Mouse (Mus musculus) ovary, postnatal 14 days (tissue): ENCODE data around the gene Dhcr7.
A peak's percentile ranks its signal among the peaks of the same experiment; 100 is the strongest.

Experiments
- DNase-seq: peaks from one replicate; pipeline ENCODE4 v3.0.0; 2022; ENCODE audit warnings: low spot score

Gene Dhcr7

GRCm38 (mm10) chr7:143822375-143823265 is at the start of gene Dhcr7, which contains the start of gene Nadsyn1:
Gene Dhcr7 (plus strand): TSS chr7:143823145.
Gene Nadsyn1 (minus strand): TSS chr7:143822849.
- peak; percentile 98 for DNase-seq

GRCm38 (mm10) chr7:143776137-143776536 is 46.8 kb upstream of the Dhcr7 start:
- no peak for DNase-seq

GRCm38 (mm10) chr7:143777375-143777774 is 45.6 kb upstream of the Dhcr7 start:
- DNase-seq: no peak

- no peak for DNase-seq
Observed at GRCm38 (mm10) chr7:143783378-143783995, 39.5 kb upstream of the Dhcr7 start.

- peak; percentile 68 for DNase-seq
Observed at GRCm38 (mm10) chr7:143783996-143784829, 38.7 kb upstream of the Dhcr7 start, which contains the start of gene Mrgpre. Gene Mrgpre (minus strand): TSS chr7:143784500.

GRCm38 (mm10) chr7:143792336-143792985 is 30.5 kb upstream of the Dhcr7 start:
- no peak for DNase-seq

GRCm38 (mm10) chr7:143793121-143793520 is 29.8 kb upstream of the Dhcr7 start:
- peak; percentile 34 for DNase-seq

GRCm38 (mm10) chr7:143798783-143799182 is 24.2 kb upstream of the Dhcr7 start:
- DNase-seq: no peak

GRCm38 (mm10) chr7:143800770-143801169 is 22.2 kb upstream of the Dhcr7 start:
- DNase-seq: no peak

- DNase-seq: no peak
Observed at GRCm38 (mm10) chr7:143801195-143802065, 21.5 kb upstream of the Dhcr7 start.

GRCm38 (mm10) chr7:143805199-143805624 is 17.7 kb upstream of the Dhcr7 start:
- no peak for DNase-seq

GRCm38 (mm10) chr7:143808909-143809308 is 14.0 kb upstream of the Dhcr7 start:
- no peak for DNase-seq

- no peak for DNase-seq
Observed at GRCm38 (mm10) chr7:143819201-143819600, 3.7 kb upstream of the Dhcr7 start.

- no peak for DNase-seq
Observed at GRCm38 (mm10) chr7:143821241-143821640, 1.7 kb upstream of the Dhcr7 start.

GRCm38 (mm10) chr7:143823266-143823605 is 291 bp downstream of the Dhcr7 start:
- no peak for DNase-seq

- no peak for DNase-seq
Observed at GRCm38 (mm10) chr7:143826985-143827384, 4.0 kb downstream of the Dhcr7 start.

- DNase-seq: peak; percentile 82
Observed at GRCm38 (mm10) chr7:143829504-143830331, 6.8 kb downstream of the Dhcr7 start.

GRCm38 (mm10) chr7:143830399-143830798 is 7.5 kb downstream of the Dhcr7 start:
- no peak for DNase-seq

GRCm38 (mm10) chr7:143832196-143832595 is 9.3 kb downstream of the Dhcr7 start:
- DNase-seq: no peak

GRCm38 (mm10) chr7:143832611-143833010 is 9.7 kb downstream of the Dhcr7 start:
- DNase-seq: no peak
